Mouse (Mus musculus) stomach, postnatal 0 days (tissue): Measurements from ENCODE around the gene Zfp385b. TPM values are rescaled to one million over a fixed set of nuclear protein-coding genes. Genes with fewer than 3 reads are reported as not detected.

Experiments used
- ATAC-seq: fragments of 200-750 bp; cut with Nextera tagmentation; 2 replicates; pipeline ENCODE4 v1.8.0; 2017; ENCODE audit not compliant: low FRiP score, low TSS enrichment
- DNase-seq: peaks from one replicate; pipeline ENCODE4 v3.0.0-alpha.2; 2016; ENCODE audit warnings: low spot score
- H3K27ac ChIP-seq: fragments of 300-500 bp; sonication (generic); replicated peaks from 2 replicates; pipeline ENCODE4 v1.5.1; 2014; ENCODE audit warnings: mild to moderate bottlenecking, control low read depth
- H3K27me3 ChIP-seq: fragments of 300-500 bp; sonication (generic); 2 replicates; pipeline ENCODE4 v1.6.1; 2014; ENCODE audit warnings: low read length; ENCODE audit not compliant: control insufficient read depth, insufficient read depth
- H3K36me3 ChIP-seq: fragments of 300-500 bp; sonication (generic); 2 replicates; pipeline ENCODE4 v1.6.1; 2014; ENCODE audit warnings: low read length, mixed read lengths; ENCODE audit not compliant: control insufficient read depth, insufficient read depth
- H3K4me1 ChIP-seq: fragments of 300-500 bp; sonication (generic); replicated peaks from 2 replicates; pipeline ENCODE4 v1.6.1; 2014; ENCODE audit warnings: antibody characterized with exemption; ENCODE audit not compliant: control insufficient read depth, insufficient read depth
- H3K4me2 ChIP-seq: fragments of 300-500 bp; sonication (generic); replicated peaks from 2 replicates; pipeline ENCODE4 v1.6.1; 2014; ENCODE audit warnings: low read depth, mild to moderate bottlenecking, control low read depth, moderate library complexity
- H3K4me3 ChIP-seq: fragments of 300-500 bp; sonication (generic); 2 replicates; pipeline ENCODE4 v1.5.1; 2014; ENCODE audit warnings: low read depth, low read length, control low read depth
- H3K9ac ChIP-seq: fragments of 300-500 bp; sonication (generic); 2 replicates; pipeline ENCODE4 v1.6.1; 2014; ENCODE audit warnings: mild to moderate bottlenecking, low read length, control low read depth, mixed read lengths
- H3K9me3 ChIP-seq: fragments of 300-500 bp; sonication (generic); 2 replicates; pipeline ENCODE4 v1.6.1; 2016; ENCODE audit warnings: low read length; ENCODE audit not compliant: control insufficient read depth
- CTCF ChIP-seq: IDR thresholded peaks from 2 replicates; pipeline ENCODE4 v1.5.1; 2016; ENCODE audit warnings: antibody characterized with exemption, low read depth, mild to moderate bottlenecking, moderate library complexity
- EP300 ChIP-seq: optimal IDR thresholded peaks from 2 replicates; pipeline ENCODE3; 2016; ENCODE audit warnings: antibody characterized with exemption
- WGBS: fragments of 180-500 bp; shearing (Covaris S2); extraction: QIAGEN DNeasy Blood & Tissue Kit; methylation state at CpG from one replicate; pipeline ENCODE4 v1.1.7; 2014; 5-methylcytosine and 5-hydroxymethylcytosine counted together
- polyA plus RNA-seq: library from polyadenylated mRNA; unstranded; fragments of >200 nt; fragmentation: Nextera tagmentation; extraction: Ambion mirVana; gene quantifications from 2 replicates; pipeline ENCODE4 v1.2.1, GENCODE M21; 2015

Gene Zfp385b
- polyA plus RNA-seq, 1 experiment from 2014 or later, result 10.2 TPM

DNA sequence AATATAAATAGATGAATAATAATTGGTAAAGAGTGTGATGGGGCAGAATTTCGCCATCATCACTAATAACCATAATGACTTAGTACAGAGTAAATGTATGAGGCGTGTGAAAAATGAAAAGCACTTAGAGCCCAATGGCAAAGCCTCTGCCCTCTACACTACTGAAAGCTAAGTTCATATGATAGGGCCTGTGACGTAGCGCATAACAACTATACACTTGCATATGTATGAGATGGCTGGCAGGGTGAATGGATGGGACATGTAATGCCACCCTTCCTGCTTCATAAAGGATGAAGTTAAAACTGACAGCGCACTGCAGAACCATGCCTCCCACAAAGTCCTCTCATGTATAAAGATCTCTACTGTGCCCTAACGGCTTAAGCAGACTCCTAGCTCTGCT, 226.9 kb downstream of the Zfp385b start:
- Histone ChIP-seq H3K36me3 (no peaks in the 10 kb centered on the region), H3K9me3 (0 out of 2 replicates have a peak, but pooled peaks cover under 1% of the 10 kb centered on the region), H3K27ac (no peak overlapping the region), H3K9ac (no peak overlapping the region), H3K4me1 (no peaks in the 10 kb centered on the region), H3K27me3 (no peaks in the 10 kb centered on the region), H3K4me3 (no peak overlapping the region), H3K4me2 (no peak overlapping the region)
- WGBS, result 90% methylated on average over 6 of the region's 6 CpGs
- ATAC-seq, result no peak
- no peak for DNase-seq
- no peak for TF ChIP-seq CTCF
- no peak for TF ChIP-seq EP300

DNA sequence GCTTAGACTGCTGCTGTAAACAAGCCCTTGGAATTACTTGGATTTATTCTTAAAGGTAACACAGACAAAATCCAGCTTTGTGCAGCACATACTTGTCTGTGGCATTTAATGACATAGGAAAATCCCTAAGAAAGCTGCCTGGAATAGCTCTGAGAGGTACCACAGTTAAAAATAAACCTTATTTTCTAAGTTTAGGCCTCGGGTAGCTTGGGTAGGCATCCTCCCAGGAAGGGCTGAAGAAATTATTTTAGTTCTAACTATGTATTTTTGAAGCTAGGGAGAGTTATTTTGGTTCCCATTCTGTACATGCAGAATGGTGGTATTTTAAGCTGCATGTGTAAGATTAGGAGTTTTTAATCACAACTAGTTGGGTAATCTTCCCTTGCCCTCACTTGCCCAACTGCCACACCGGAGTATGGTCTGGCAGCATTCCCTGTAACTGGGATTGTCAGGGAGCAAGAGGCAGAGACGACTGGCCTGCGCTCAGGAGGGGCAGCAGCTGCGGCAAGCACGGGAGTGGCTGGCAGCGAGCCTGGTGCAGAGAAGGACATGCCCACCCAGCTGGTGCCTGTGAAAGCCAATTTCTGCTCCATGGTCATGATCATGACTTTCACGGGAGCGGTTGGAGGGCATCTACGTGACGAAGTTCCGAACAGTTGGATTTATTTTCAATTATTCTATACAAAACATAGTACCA, 230.1 kb downstream of the Zfp385b start:
- Histone ChIP-seq H3K9ac (no peak overlapping the region), H3K4me2 (no peak overlapping the region), H3K4me3 (no peak overlapping the region), H3K36me3 (no peaks in the 10 kb centered on the region), H3K27ac (no peak overlapping the region), H3K9me3 (peaks cover 2% of the 10 kb centered on the region; the same call in 1 of the 2 replicates), H3K4me1 (no peaks in the 10 kb centered on the region), H3K27me3 (no peaks in the 10 kb centered on the region)
- ATAC-seq, result no peak
- WGBS, result 61% methylated on average over 12 of the region's 12 CpGs
- TF ChIP-seq EP300 (no peak), CTCF (no peak)
- no peak for DNase-seq

DNA sequence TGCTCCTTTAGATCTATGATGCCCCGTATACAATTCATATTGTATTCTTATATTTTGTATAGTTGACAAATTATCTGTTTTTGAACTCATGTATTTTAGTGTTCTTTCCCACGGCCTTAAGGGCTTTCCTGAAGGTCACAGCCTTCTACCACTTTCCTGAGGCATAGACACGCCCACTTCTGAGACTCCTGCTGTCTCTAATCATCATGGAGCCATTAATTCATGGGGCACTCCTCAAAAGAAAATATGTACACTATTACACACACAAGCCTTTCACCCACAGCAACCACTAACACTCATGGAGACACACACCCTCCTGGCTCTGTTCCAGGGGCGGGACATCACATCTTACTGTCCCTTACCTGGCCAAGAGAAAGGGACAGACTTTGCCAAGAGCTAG, 232.1 kb downstream of the Zfp385b start:
- Histone ChIP-seq H3K27ac (no peak overlapping the region), H3K4me3 (no peak overlapping the region), H3K36me3 (no peaks in the 10 kb centered on the region), H3K9ac (no peak overlapping the region), H3K4me2 (no peak overlapping the region), H3K4me1 (no peaks in the 10 kb centered on the region), H3K9me3 (peaks cover 2% of the 10 kb centered on the region; the same call in 1 of the 2 replicates), H3K27me3 (no peaks in the 10 kb centered on the region)
- 78% methylated on average over 4 of the region's 4 CpGs for WGBS
- peak; percentile 64 for DNase-seq
- TF ChIP-seq CTCF (no peak), EP300 (no peak)
- ATAC-seq, result peak; percentile 90

DNA sequence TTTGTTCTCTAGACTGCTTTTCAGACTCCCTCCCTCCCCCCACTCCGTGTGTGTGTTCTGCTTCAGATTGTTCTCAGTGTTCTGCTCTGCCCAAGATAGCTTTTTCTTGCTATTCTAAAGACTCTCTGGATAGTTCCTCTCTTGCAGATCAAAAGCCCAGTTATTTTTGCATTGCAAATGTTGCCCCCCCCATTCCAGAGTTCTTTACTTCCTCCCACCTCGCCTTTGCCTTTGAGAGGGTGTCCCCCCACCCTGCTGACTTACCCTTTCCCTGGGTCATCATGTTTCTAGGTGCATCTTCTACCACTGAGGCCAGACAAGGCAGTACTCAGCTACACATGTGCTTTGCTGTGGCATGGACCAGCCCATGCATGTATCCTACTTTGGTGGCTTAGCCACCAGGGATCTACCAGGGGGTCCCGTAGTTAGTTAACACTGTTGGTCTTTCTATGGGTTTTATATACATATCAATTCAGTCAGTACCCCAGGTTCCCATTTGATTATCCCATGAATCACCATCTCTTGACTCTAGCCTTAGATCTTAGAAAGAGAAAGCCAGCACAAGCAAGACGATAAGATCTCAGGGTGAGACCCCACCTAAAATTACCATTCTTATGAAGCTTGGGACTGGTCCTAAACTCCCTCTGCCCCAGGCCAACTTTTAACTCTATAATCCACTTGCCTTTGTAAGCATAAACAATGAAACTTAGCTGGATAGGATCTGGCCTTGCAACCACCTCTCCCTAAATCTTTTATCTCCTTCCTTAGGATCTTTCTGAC, 232.7 kb downstream of the Zfp385b start:
- Histone ChIP-seq H3K9me3 (peaks cover 2% of the 10 kb centered on the region; the same call in 1 of the 2 replicates), H3K4me1 (no peaks in the 10 kb centered on the region), H3K27me3 (no peaks in the 10 kb centered on the region), H3K4me3 (no peak overlapping the region), H3K9ac (no peak overlapping the region), H3K27ac (no peak overlapping the region), H3K4me2 (no peak overlapping the region), H3K36me3 (no peaks in the 10 kb centered on the region)
- ATAC-seq (no peak), DNase-seq (no peak)
- TF ChIP-seq CTCF (no peak), EP300 (no peak)
- WGBS, result 85% methylated on average over 4 of the region's 4 CpGs

DNA sequence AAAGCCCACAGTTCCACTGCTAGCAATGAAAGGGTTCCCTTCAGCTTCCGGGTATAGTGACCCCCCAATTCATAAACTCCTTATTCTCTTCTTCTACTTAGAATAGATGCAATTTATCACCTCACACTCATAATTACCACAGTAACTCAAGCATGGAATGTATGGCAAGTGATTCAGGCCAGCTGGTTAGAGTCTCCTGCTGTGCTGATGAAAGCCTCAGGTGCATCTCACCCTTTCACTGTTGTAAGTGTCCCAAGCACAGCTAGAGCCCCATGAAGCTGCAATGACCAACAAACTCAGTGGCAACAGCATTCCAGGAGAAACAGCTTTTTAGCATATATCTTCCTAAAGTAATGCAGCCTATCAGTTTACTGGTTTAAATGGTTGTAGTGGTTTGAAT, 235.9 kb downstream of the Zfp385b start:
- Histone ChIP-seq H3K9me3 (peaks cover 2% of the 10 kb centered on the region; the same call in 1 of the 2 replicates), H3K9ac (no peak overlapping the region), H3K27ac (no peak overlapping the region), H3K36me3 (no peaks in the 10 kb centered on the region), H3K4me1 (no peaks in the 10 kb centered on the region), H3K4me3 (no peak overlapping the region), H3K4me2 (no peak overlapping the region), H3K27me3 (no peaks in the 10 kb centered on the region)
- DNase-seq (no peak), ATAC-seq (no peak)
- TF ChIP-seq EP300, result no peak
- TF ChIP-seq CTCF, result no peak
- 58% methylated on average over 1 of the region's 1 CpGs for WGBS

DNA sequence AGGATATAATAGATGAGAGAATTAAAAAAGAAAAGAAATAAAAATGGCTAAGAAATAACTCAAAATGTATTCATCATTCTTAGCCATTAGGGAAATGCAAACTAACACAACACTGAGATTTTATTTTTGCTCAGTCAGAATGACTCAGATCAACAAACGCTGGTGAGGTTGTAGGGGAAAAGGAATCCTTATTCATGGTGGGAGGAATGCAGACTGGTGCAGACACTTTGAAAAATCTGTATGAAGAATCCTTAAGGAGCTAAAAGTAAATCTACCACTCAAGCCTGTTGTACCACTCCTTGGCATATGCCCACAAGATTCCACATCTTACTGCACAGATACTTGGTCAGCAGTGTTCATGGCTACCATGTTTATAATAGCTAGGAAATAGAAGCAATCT, 242.9 kb downstream of the Zfp385b start:
- ATAC-seq (no peak), DNase-seq (no peak)
- no peak overlapping the region for H3K27ac ChIP-seq
- H3K9ac ChIP-seq, result no peak overlapping the region
- no peak for TF ChIP-seq EP300
- TF ChIP-seq CTCF, result no peak
- 75% methylated on average over 1 of the region's 1 CpGs for WGBS
- H3K4me3 ChIP-seq, result no peak overlapping the region
- H3K27me3 ChIP-seq, result no peaks in the 10 kb centered on the region
- no peaks in the 10 kb centered on the region for H3K9me3 ChIP-seq
- no peaks in the 10 kb centered on the region for H3K36me3 ChIP-seq
- no peaks in the 10 kb centered on the region for H3K4me1 ChIP-seq
- H3K4me2 ChIP-seq, result no peak overlapping the region
